Mouse (Mus musculus) hindbrain, embryonic 11.5 days (tissue): ENCODE data around the gene Mtss1l. TPM values are rescaled to one million over a fixed set of nuclear protein-coding genes. Genes with fewer than 3 reads are reported as not detected.

Experiments used
- ATAC-seq: fragments of 200-750 bp; cut with Nextera tagmentation; 2 replicates; pipeline ENCODE4 v1.8.0; 2017; ENCODE audit warnings: mild to moderate bottlenecking, moderate TSS enrichment, moderate library complexity; ENCODE audit not compliant: low FRiP score
- DNase-seq: peaks from one replicate; pipeline ENCODE4 v3.0.0-alpha.2; 2015; ENCODE audit warnings: low spot score
- H3K27ac ChIP-seq: fragments of 300-500 bp; sonication (generic); 2 replicates; pipeline ENCODE4 v1.5.1; 2014; ENCODE audit warnings: mild to moderate bottlenecking, low read depth, low read length
- H3K27me3 ChIP-seq: fragments of 300-500 bp; sonication (generic); 2 replicates; pipeline ENCODE4 v1.6.1; 2014; ENCODE audit warnings: mild to moderate bottlenecking, low read length, moderate library complexity, mixed read lengths; ENCODE audit not compliant: control insufficient read depth, insufficient read depth
- H3K36me3 ChIP-seq: fragments of 300-500 bp; sonication (generic); 2 replicates; pipeline ENCODE4 v1.6.1; 2014; ENCODE audit warnings: mild to moderate bottlenecking, low read length, moderate library complexity, mixed read lengths; ENCODE audit not compliant: control insufficient read depth, insufficient read depth
- H3K4me1 ChIP-seq: fragments of 300-500 bp; sonication (generic); replicated peaks from 2 replicates; pipeline ENCODE4 v1.6.1; 2014; ENCODE audit warnings: low read length, mixed read lengths; ENCODE audit not compliant: control insufficient read depth, insufficient read depth
- H3K4me2 ChIP-seq: fragments of 300-500 bp; sonication (generic); replicated peaks from 2 replicates; pipeline ENCODE4 v1.6.1; 2014; ENCODE audit warnings: mild to moderate bottlenecking, low read depth, low read length
- H3K4me3 ChIP-seq: fragments of 300-500 bp; sonication (generic); 2 replicates; pipeline ENCODE4 v1.5.1; 2014; ENCODE audit warnings: low read depth, low read length
- H3K9ac ChIP-seq: fragments of 300-500 bp; sonication (generic); 2 replicates; pipeline ENCODE4 v1.6.1; 2014; ENCODE audit warnings: low read depth, low read length
- H3K9me3 ChIP-seq: fragments of 300-500 bp; sonication (generic); 2 replicates; pipeline ENCODE4 v1.6.1; 2016; ENCODE audit warnings: low read length; ENCODE audit not compliant: control insufficient read depth
- WGBS: fragments of 180-500 bp; shearing (Covaris S2); extraction: QIAGEN DNeasy Blood & Tissue Kit; methylation state at CpG from one replicate; pipeline ENCODE4 v1.1.7; 2014; 5-methylcytosine and 5-hydroxymethylcytosine counted together
- polyA plus RNA-seq: library from polyadenylated mRNA; unstranded; fragments of >200 nt; fragmentation: Nextera tagmentation; extraction: Ambion mirVana; gene quantifications from 2 replicates; pipeline ENCODE4 v1.2.1, GENCODE M21; 2014

Gene Mtss1l
- polyA plus RNA-seq, 1 experiment from 2014 or later, result 10.5 TPM

DNA sequence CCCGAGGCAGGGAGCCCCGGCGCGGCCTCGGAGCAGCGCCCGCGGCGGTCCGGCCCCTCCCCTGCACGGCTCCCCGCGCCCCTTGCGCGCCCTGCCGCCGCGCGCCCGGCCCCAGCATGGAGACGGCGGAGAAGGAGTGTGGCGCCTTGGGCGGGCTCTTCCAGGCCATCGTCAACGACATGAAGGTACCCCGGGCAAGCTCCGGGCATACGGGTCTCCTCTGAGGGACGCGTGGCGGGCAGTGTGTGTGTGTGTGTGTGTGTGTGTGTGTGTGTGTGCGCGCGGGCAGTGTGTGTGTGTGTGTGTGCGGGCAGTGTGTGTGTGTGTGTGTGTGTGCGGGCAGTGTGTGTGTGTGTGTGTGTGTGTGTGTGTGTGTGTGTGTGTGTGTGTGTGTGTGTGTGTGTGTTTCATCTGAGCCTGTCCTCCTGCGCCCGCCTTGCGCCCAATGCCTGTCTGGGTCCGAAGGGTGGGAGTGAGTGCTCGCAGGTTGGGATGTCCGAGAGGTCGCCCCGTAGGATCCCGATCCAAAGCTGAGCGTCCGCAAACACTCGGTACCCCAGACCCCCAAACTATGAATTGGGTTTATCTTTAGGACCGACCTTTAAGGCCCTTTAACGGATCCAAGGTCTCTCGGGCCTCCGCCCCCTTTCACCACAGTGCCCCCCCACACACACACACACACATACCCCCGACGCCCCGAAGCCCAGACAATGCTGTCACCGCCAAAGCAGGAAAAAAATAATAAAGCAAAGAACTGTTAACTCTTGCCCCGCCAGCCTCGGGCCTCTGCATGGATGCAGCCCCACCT, 534 bp downstream of the Mtss1l start:
- H3K4me2 ChIP-seq, result peak overlapping the region; percentile 63
- 1% methylated on average over 24 of the region's 59 CpGs for WGBS
- peaks cover 17% of the 10 kb centered on the region for H3K4me1 ChIP-seq
- peak overlapping the region; percentile 65 for H3K4me3 ChIP-seq
- H3K9ac ChIP-seq, result peak overlapping the region; percentile 90
- peak; percentile 48 for DNase-seq
- H3K27me3 ChIP-seq, result no peaks in the 10 kb centered on the region
- H3K27ac ChIP-seq, result peak overlapping the region; percentile 87
- peak; percentile 62 for ATAC-seq
- no peaks in the 10 kb centered on the region for H3K9me3 ChIP-seq
- H3K36me3 ChIP-seq, result no peaks in the 10 kb centered on the region

GRCm38 (mm10) chr8:110722414-110723011, 1.2 kb downstream of the Mtss1l start:
- no peak; the same call in 1 of the 2 replicates for ATAC-seq
- H3K27ac ChIP-seq, result 0 out of 2 replicates have a peak overlapping the region, but pooled peaks have one; percentile 30

DNA sequence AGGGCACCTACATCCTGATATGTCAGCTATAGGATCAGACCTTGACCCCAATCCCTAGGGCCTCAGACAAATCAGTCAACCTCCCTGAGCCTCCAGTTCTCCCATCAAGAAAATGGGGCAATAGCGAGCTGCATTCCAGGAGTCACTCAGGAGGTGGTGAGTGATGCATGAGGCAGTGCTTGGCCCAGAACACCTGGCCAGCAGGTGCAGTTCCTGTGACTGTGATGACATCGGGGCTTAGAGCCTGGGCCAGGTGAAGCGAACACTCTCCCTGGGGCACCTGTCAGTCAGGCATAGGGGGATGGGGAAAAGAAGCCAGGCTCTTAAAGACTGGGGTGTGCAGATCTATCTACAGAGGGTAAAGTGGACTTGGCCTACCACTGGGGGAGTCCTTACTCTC, 3.2 kb downstream of the Mtss1l start:
- Histone ChIP-seq H3K4me1 (peaks cover 19% of the 10 kb centered on the region), H3K27me3 (no peaks in the 10 kb centered on the region), H3K27ac (no peak overlapping the region)

More at GRCm38 (mm10) chr8:110722414-110723011, 1.2 kb downstream of the Mtss1l start:
- H3K9ac ChIP-seq, result peak overlapping the region; percentile 90
- 64% methylated on average over 11 of the region's 11 CpGs for WGBS
- no peak for DNase-seq
- H3K4me1 ChIP-seq, result peaks cover 19% of the 10 kb centered on the region
- no peaks in the 10 kb centered on the region for H3K9me3 ChIP-seq
- no peaks in the 10 kb centered on the region for H3K27me3 ChIP-seq
- peak overlapping the region; percentile 65 for H3K4me3 ChIP-seq
- H3K36me3 ChIP-seq, result no peaks in the 10 kb centered on the region
- peak overlapping the region; percentile 63 for H3K4me2 ChIP-seq

GRCm38 (mm10) chr8:110725084-110725838, 4.0 kb downstream of the Mtss1l start:
- no peak overlapping the region for H3K4me2 ChIP-seq
- no peaks in the 10 kb centered on the region for H3K9me3 ChIP-seq
- peak overlapping the region; percentile 34; the same call in 1 of the 2 replicates for H3K9ac ChIP-seq
- DNase-seq, result no peak
- H3K4me3 ChIP-seq, result no peak overlapping the region
- H3K4me1 ChIP-seq, result peaks cover 16% of the 10 kb centered on the region
- peak overlapping the region; percentile 49; the same call in 1 of the 2 replicates for H3K27ac ChIP-seq
- 39% methylated on average over 7 of the region's 7 CpGs for WGBS
- H3K36me3 ChIP-seq, result peaks cover 14% of the 10 kb centered on the region; the same call in 1 of the 2 replicates
- no peak for ATAC-seq
- H3K27me3 ChIP-seq, result no peaks in the 10 kb centered on the region

More for the DNA sequence above, 3.2 kb downstream of the Mtss1l start:
- Histone ChIP-seq H3K4me2 (no peak overlapping the region), H3K4me3 (no peak overlapping the region), H3K9ac (no peak overlapping the region), H3K36me3 (peaks cover 8% of the 10 kb centered on the region; the same call in 1 of the 2 replicates), H3K9me3 (no peaks in the 10 kb centered on the region)
- no peak for ATAC-seq
- no peak for DNase-seq
- WGBS, result 80% methylated on average over 3 of the region's 3 CpGs

DNA sequence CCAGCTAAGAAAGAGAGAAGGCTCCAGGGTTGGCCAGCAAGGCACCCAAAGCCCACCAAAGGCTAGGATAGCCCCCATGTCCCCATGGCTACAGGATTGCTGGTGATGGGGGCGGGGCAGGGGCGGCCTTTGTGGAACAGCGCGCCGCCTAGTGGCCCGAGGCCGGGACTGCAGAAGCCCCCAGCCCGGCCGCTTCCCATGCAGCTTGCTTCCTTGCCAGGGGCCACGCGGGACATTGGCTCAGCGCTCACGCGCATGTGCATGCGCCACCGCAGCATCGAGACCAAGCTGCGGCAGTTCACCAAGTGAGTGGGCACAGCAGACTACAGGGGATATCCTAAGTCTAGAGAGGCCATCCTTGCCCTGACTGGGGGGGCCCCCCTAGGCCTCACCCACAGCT, 5.6 kb downstream of the Mtss1l start:
- 0 out of 2 replicates have a peak, but pooled peaks have one; percentile 18 for ATAC-seq
- no peak overlapping the region for H3K4me2 ChIP-seq
- WGBS, result 8% methylated on average over 18 of the region's 18 CpGs
- H3K4me3 ChIP-seq, result no peak overlapping the region
- H3K36me3 ChIP-seq, result peaks cover 14% of the 10 kb centered on the region; the same call in 1 of the 2 replicates
- H3K27ac ChIP-seq, result no peak overlapping the region
- peaks cover 10% of the 10 kb centered on the region for H3K4me1 ChIP-seq
- H3K27me3 ChIP-seq, result no peaks in the 10 kb centered on the region
- DNase-seq, result peak; percentile 88
- no peaks in the 10 kb centered on the region for H3K9me3 ChIP-seq
- no peak overlapping the region for H3K9ac ChIP-seq

DNA sequence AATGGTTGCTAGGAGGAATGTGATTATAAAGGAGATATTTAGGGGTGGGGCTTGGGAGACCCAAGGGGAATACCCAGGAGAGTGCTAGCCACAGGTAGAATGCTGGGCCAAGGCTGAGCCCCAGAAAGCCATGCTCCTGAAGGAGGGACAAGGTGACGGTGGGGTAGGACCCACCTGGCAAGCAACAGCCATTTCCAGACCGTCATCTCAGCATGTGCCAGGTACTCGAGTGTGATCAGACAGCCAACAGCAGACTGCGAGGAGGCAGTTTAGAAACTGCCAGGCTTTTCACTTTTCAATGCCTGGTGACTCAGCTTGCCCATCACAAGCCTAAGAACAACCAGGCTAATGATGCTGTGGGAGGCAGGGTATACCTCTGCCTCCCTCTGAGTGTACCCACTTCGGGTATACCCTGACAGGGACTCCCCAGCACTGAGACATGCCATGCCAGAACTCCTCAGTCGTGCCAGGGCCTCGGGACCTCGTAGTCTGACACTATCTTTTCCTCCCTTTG, 10.1 kb downstream of the Mtss1l start:
- H3K9ac ChIP-seq, result no peak overlapping the region
- DNase-seq, result no peak
- 87% methylated on average over 8 of the region's 8 CpGs for WGBS
- no peak overlapping the region for H3K4me3 ChIP-seq
- no peak for ATAC-seq
- H3K36me3 ChIP-seq, result peaks cover 18% of the 10 kb centered on the region; the same call in 1 of the 2 replicates
- H3K9me3 ChIP-seq, result no peaks in the 10 kb centered on the region
- H3K4me2 ChIP-seq, result no peak overlapping the region
- no peak overlapping the region for H3K27ac ChIP-seq
- H3K4me1 ChIP-seq, result 0 out of 2 replicates have a peak, but pooled peaks cover 2% of the 10 kb centered on the region
- no peaks in the 10 kb centered on the region for H3K27me3 ChIP-seq

GRCm38 (mm10) chr8:110733036-110733435, 11.8 kb downstream of the Mtss1l start:
- ATAC-seq (no peak), DNase-seq (no peak)
- H3K27me3 ChIP-seq, result no peaks in the 10 kb centered on the region
- no peaks in the 10 kb centered on the region for H3K9me3 ChIP-seq
- no peaks in the 10 kb centered on the region for H3K4me1 ChIP-seq
- H3K4me3 ChIP-seq, result no peak overlapping the region
- WGBS, result 92% methylated on average over 8 of the region's 8 CpGs
- H3K9ac ChIP-seq, result no peak overlapping the region
- peaks cover 18% of the 10 kb centered on the region for H3K36me3 ChIP-seq
- H3K27ac ChIP-seq, result no peak overlapping the region
- no peak overlapping the region for H3K4me2 ChIP-seq

- H3K9ac ChIP-seq, result no peak overlapping the region
- no peak overlapping the region for H3K4me2 ChIP-seq
- ATAC-seq, result no peak
- H3K27ac ChIP-seq, result no peak overlapping the region
- DNase-seq, result no peak
- H3K27me3 ChIP-seq, result no peaks in the 10 kb centered on the region
- peaks cover 4% of the 10 kb centered on the region; the same call in 1 of the 2 replicates for H3K36me3 ChIP-seq
- no peaks in the 10 kb centered on the region for H3K4me1 ChIP-seq
- H3K9me3 ChIP-seq, result no peaks in the 10 kb centered on the region
- WGBS, result 91% methylated on average over 28 of the region's 35 CpGs
- H3K4me3 ChIP-seq, result no peak overlapping the region
Observed at GRCm38 (mm10) chr8:110738591-110739195, 17.4 kb downstream of the Mtss1l start.
